Mouse (Mus musculus) midbrain, embryonic 11.5 days (tissue): ENCODE results near the gene Itpk1. TPM values are rescaled to one million over a fixed set of nuclear protein-coding genes. Genes with fewer than 3 reads are reported as not detected.

Experiments used
- ATAC-seq: fragments of 200-750 bp; cut with Nextera tagmentation; 2 replicates; pipeline ENCODE4 v1.8.0; 2017; ENCODE audit warnings: moderate TSS enrichment, moderate library complexity; ENCODE audit not compliant: low FRiP score
- DNase-seq: peaks from one replicate; pipeline ENCODE4 v3.0.0; 2015; ENCODE audit warnings: low spot score; ENCODE audit errors: missing footprints
- H3K27ac ChIP-seq: fragments of 300-500 bp; sonication (generic); 2 replicates; pipeline ENCODE4 v1.5.1; 2014; ENCODE audit warnings: low read depth, low read length
- H3K27me3 ChIP-seq: fragments of 300-500 bp; sonication (generic); 2 replicates; pipeline ENCODE4 v1.6.1; 2014; ENCODE audit warnings: mild to moderate bottlenecking, low read length, moderate library complexity, mixed read lengths; ENCODE audit not compliant: control insufficient read depth, insufficient read depth
- H3K36me3 ChIP-seq: fragments of 300-500 bp; sonication (generic); 2 replicates; pipeline ENCODE4 v1.6.1; 2014; ENCODE audit warnings: mild to moderate bottlenecking, low read length, moderate library complexity, mixed read lengths; ENCODE audit not compliant: control insufficient read depth, insufficient read depth
- H3K4me1 ChIP-seq: fragments of 300-500 bp; sonication (generic); 2 replicates; pipeline ENCODE4 v1.6.1; 2014; ENCODE audit warnings: low read length; ENCODE audit not compliant: control insufficient read depth, insufficient read depth
- H3K4me2 ChIP-seq: fragments of 300-500 bp; sonication (generic); 2 replicates; pipeline ENCODE4 v1.6.1; 2014; ENCODE audit warnings: mild to moderate bottlenecking, moderate library complexity
- H3K4me3 ChIP-seq: fragments of 300-500 bp; sonication (generic); 2 replicates; pipeline ENCODE4 v1.5.1; 2014; ENCODE audit warnings: low read depth, low read length
- H3K9ac ChIP-seq: fragments of 300-500 bp; sonication (generic); 2 replicates; pipeline ENCODE4 v1.6.1; 2014; ENCODE audit warnings: low read length
- H3K9me3 ChIP-seq: fragments of 300-500 bp; sonication (generic); 2 replicates; pipeline ENCODE4 v1.6.1; 2016; ENCODE audit warnings: low read length; ENCODE audit not compliant: control insufficient read depth
- WGBS: fragments of 180-500 bp; shearing (Covaris S2); extraction: QIAGEN DNeasy Blood & Tissue Kit; methylation state at CpG from one replicate; pipeline ENCODE4 v1.1.7; 2014; 5-methylcytosine and 5-hydroxymethylcytosine counted together
- polyA plus RNA-seq: library from polyadenylated mRNA; unstranded; fragments of >200 nt; fragmentation: Nextera tagmentation; extraction: Ambion mirVana; gene quantifications from 2 replicates; pipeline ENCODE4 v1.2.1, GENCODE M21; 2014

Gene Itpk1
- polyA plus RNA-seq, 1 experiment from 2014 or later: 14.2 TPM

GRCm38 (mm10) chr12:102663349-102664051 lies 41.2 kb downstream of the Itpk1 start:
- Histone ChIP-seq H3K27ac (no peak overlapping the region), H3K27me3 (no peaks in the 10 kb centered on the region), H3K4me2 (no peak overlapping the region), H3K9me3 (no peaks in the 10 kb centered on the region), H3K9ac (no peak overlapping the region), H3K36me3 (no peaks in the 10 kb centered on the region), H3K4me3 (no peak overlapping the region), H3K4me1 (no peaks in the 10 kb centered on the region)
- DNase-seq (no peak), ATAC-seq (no peak)
- 80% methylated on average over 11 of the region's 11 CpGs for WGBS

GRCm38 (mm10) chr12:102661772-102662171 lies 43.0 kb downstream of the Itpk1 start:
- DNase-seq (no peak), ATAC-seq (no peak)
- no peak overlapping the region for H3K4me2 ChIP-seq
- no peaks in the 10 kb centered on the region for H3K4me1 ChIP-seq
- H3K27ac ChIP-seq: no peak overlapping the region
- no peaks in the 10 kb centered on the region for H3K36me3 ChIP-seq
- H3K27me3 ChIP-seq: no peaks in the 10 kb centered on the region
- 78% methylated on average over 7 of the region's 7 CpGs for WGBS
- H3K9ac ChIP-seq: no peak overlapping the region
- no peaks in the 10 kb centered on the region for H3K9me3 ChIP-seq
- H3K4me3 ChIP-seq: no peak overlapping the region

- no peaks in the 10 kb centered on the region for H3K36me3 ChIP-seq
- no peak overlapping the region for H3K9ac ChIP-seq
- H3K4me3 ChIP-seq: no peak overlapping the region
- H3K27ac ChIP-seq: no peak overlapping the region
- no peaks in the 10 kb centered on the region for H3K27me3 ChIP-seq
- DNase-seq: no peak
- no peaks in the 10 kb centered on the region for H3K9me3 ChIP-seq
- WGBS: 90% methylated on average over 8 of the region's 8 CpGs
- no peaks in the 10 kb centered on the region for H3K4me1 ChIP-seq
- H3K4me2 ChIP-seq: no peak overlapping the region
- ATAC-seq: no peak
Measured at GRCm38 (mm10) chr12:102660906-102661651, 43.7 kb downstream of the Itpk1 start.

- 68% methylated on average over 6 of the region's 6 CpGs for WGBS
Measured at GRCm38 (mm10) chr12:102653003-102653402, 51.7 kb downstream of the Itpk1 start.

GRCm38 (mm10) chr12:102652420-102652819 lies 52.3 kb downstream of the Itpk1 start:
- no peak overlapping the region for H3K4me2 ChIP-seq
- H3K9ac ChIP-seq: no peak overlapping the region
- no peaks in the 10 kb centered on the region for H3K36me3 ChIP-seq
- no peak overlapping the region for H3K4me3 ChIP-seq
- no peaks in the 10 kb centered on the region for H3K27me3 ChIP-seq
- ATAC-seq (no peak), DNase-seq (no peak)
- no peak overlapping the region for H3K27ac ChIP-seq
- no peaks in the 10 kb centered on the region for H3K9me3 ChIP-seq
- WGBS: 81% methylated on average over 8 of the region's 8 CpGs
- 0 out of 2 replicates have a peak, but pooled peaks cover 2% of the 10 kb centered on the region for H3K4me1 ChIP-seq

More at GRCm38 (mm10) chr12:102653003-102653402, 51.7 kb downstream of the Itpk1 start:
- Histone ChIP-seq H3K4me1 (0 out of 2 replicates have a peak, but pooled peaks cover 2% of the 10 kb centered on the region), H3K4me3 (no peak overlapping the region), H3K27me3 (no peaks in the 10 kb centered on the region), H3K4me2 (no peak overlapping the region), H3K9me3 (no peaks in the 10 kb centered on the region), H3K36me3 (no peaks in the 10 kb centered on the region), H3K9ac (no peak overlapping the region), H3K27ac (no peak overlapping the region)
- DNase-seq: no peak
- no peak for ATAC-seq

- 0 out of 2 replicates have a peak, but pooled peaks cover 2% of the 10 kb centered on the region for H3K4me1 ChIP-seq
- WGBS: 74% methylated on average over 8 of the region's 8 CpGs
- no peaks in the 10 kb centered on the region for H3K36me3 ChIP-seq
- H3K9me3 ChIP-seq: no peaks in the 10 kb centered on the region
- ATAC-seq: no peak
- no peak overlapping the region for H3K9ac ChIP-seq
- no peaks in the 10 kb centered on the region for H3K27me3 ChIP-seq
- H3K27ac ChIP-seq: no peak overlapping the region
- H3K4me2 ChIP-seq: no peak overlapping the region
- DNase-seq: peak; percentile 67
- H3K4me3 ChIP-seq: no peak overlapping the region
Measured at GRCm38 (mm10) chr12:102651871-102652270, 52.9 kb downstream of the Itpk1 start.

- no peak overlapping the region for H3K4me3 ChIP-seq
- ATAC-seq (no peak), DNase-seq (peak; percentile 72)
- H3K36me3 ChIP-seq: no peaks in the 10 kb centered on the region
- no peak overlapping the region for H3K4me2 ChIP-seq
- no peaks in the 10 kb centered on the region for H3K9me3 ChIP-seq
- WGBS: 92% methylated on average over 8 of the region's 8 CpGs
- H3K9ac ChIP-seq: no peak overlapping the region
- no peaks in the 10 kb centered on the region for H3K27me3 ChIP-seq
- H3K27ac ChIP-seq: no peak overlapping the region
- H3K4me1 ChIP-seq: 0 out of 2 replicates have a peak, but pooled peaks cover 2% of the 10 kb centered on the region
Measured at GRCm38 (mm10) chr12:102651401-102651800, 53.3 kb downstream of the Itpk1 start.

- no peak overlapping the region for H3K4me3 ChIP-seq
- H3K4me2 ChIP-seq: no peak overlapping the region
- WGBS: 92% methylated on average over 4 of the region's 4 CpGs
- DNase-seq: no peak
- no peaks in the 10 kb centered on the region for H3K36me3 ChIP-seq
- 0 out of 2 replicates have a peak, but pooled peaks cover 2% of the 10 kb centered on the region for H3K4me1 ChIP-seq
- no peaks in the 10 kb centered on the region for H3K27me3 ChIP-seq
- no peak for ATAC-seq
- H3K9ac ChIP-seq: no peak overlapping the region
- H3K9me3 ChIP-seq: no peaks in the 10 kb centered on the region
- no peak overlapping the region for H3K27ac ChIP-seq
Measured at GRCm38 (mm10) chr12:102650649-102651048, 54.1 kb downstream of the Itpk1 start.
